Mouse (Mus musculus): ENCODE data around the gene Ctrb1. TPM values are rescaled to one million over a fixed set of nuclear protein-coding genes. Genes with fewer than 3 reads are reported as not detected.
A peak's percentile ranks its signal among the peaks of the same experiment; 100 is the strongest.

The Ctrb1 gene
- polyA plus RNA-seq, 1 experiment from 2014 or later = 1.7 TPM

DNA sequence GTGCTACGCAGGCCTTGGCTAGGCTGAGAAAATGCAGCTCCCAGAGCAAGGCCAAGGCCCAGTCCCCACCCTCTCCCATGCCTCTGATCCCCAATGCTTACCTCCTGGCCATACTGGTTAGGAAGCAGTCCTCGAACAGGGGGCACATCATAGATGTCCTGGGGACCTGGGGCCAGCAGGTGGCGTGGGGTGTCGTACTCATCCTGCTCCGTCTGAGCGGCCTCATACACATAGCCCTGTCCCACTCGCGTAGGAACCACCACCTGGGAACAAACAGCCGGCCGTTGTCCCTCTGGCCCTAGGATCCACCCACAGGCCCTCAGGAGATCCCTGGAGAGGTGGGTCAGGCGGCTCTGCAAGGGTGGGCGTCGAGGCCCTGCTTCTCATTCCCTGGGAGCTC lies 24.7 kb upstream of the Ctrb1 start:
- no peaks in the 10 kb centered on the region for H3K9me3 ChIP-seq (replicated peaks)
- peaks cover 40% of the 10 kb centered on the region for H3K4me1 ChIP-seq
- H3K9ac ChIP-seq = 0 out of 2 replicates have a peak overlapping the region, but pooled peaks have one; percentile 1
- no peak overlapping the region for H3K4me3 ChIP-seq
- peak overlapping the region; percentile 98 for H3K27ac ChIP-seq
- no peak for ATAC-seq
- peaks cover 71% of the 10 kb centered on the region for H3K36me3 ChIP-seq (ENCODE audit: poor library complexity, severe bottlenecking)
- 80% methylated on average over 13 of the region's 13 CpGs for WGBS
- H3K27me3 ChIP-seq = no peaks in the 10 kb centered on the region
- no peak overlapping the region for H3K4me2 ChIP-seq

DNA sequence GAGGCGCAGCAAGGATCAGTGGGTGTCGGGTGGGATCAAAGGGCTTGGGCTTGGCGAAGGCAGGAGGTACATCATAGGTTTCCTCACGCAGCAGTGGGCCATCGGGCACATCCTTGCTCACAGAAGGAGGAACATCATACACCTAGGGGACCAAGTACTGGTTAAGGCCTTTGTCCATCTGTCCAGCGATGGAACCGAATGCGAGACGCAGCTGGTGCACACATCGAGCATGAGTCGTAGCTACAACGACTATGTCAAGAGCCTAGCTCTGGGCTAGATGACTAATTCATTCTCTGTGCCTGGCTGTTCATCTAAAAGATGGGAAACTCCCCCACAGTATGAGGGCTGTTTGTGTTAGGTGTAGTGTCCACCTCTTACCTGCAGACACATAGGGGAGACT lies 23.5 kb upstream of the Ctrb1 start:
- no peak for ATAC-seq
- no peak overlapping the region for H3K27ac ChIP-seq
- peaks cover 40% of the 10 kb centered on the region for H3K4me1 ChIP-seq
- WGBS = 96% methylated on average over 12 of the region's 12 CpGs
- no peaks in the 10 kb centered on the region for H3K9me3 ChIP-seq (replicated peaks)
- peaks cover 71% of the 10 kb centered on the region for H3K36me3 ChIP-seq (ENCODE audit: poor library complexity, severe bottlenecking)
- H3K4me3 ChIP-seq = no peak overlapping the region
- H3K4me2 ChIP-seq = no peak overlapping the region
- H3K9ac ChIP-seq = no peak overlapping the region
- H3K27me3 ChIP-seq = no peaks in the 10 kb centered on the region

DNA sequence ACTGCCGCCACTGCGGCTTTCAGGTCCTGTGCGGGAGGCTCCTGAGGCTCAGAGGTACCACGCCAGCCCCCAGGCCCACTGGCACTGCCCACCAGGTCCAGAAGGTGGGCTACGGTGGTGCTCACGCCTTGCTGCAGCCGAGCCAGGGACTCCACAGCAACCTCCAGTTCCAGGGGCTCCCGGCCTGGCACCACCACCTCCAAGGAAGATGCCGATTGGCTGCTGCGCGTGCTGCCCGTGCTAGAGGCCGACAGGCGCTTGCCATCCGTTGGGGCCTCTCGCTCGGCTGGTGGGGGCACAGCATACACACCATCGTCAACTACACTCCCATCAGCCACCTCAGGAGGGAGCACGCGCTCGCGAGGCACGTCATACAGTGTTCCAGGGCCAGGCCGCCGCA lies 23.0 kb upstream of the Ctrb1 start:
- Histone ChIP-seq H3K36me3 (ENCODE audit: poor library complexity, severe bottlenecking) (peaks cover 72% of the 10 kb centered on the region), H3K27me3 (no peaks in the 10 kb centered on the region), H3K9ac (no peak overlapping the region), H3K4me3 (no peak overlapping the region), H3K27ac (no peak overlapping the region), H3K4me1 (peaks cover 36% of the 10 kb centered on the region), H3K9me3 (replicated peaks) (no peaks in the 10 kb centered on the region), H3K4me2 (no peak overlapping the region)
- no peak for ATAC-seq
- WGBS = 93% methylated on average over 24 of the region's 25 CpGs

DNA sequence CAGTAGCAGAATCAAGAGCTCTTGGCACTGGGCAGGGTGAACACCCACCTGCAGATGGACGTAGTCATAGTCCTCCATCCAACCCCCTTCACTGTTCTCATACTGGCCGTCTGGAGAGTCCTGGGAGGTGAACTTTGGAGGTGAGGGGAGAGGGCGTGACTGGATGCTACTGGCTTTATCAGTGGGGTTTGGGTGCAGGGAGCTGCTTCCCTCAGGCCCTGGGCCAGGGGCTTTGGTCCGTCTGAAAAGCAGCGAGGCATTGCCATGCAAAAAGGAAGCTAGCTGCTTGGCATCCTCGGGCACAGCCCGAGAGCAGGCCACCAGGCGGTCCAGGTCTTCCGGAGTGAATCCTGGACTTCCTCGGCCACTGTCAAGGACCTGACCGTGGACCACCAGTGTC lies 22.5 kb upstream of the Ctrb1 start:
- peaks cover 74% of the 10 kb centered on the region for H3K36me3 ChIP-seq (ENCODE audit: poor library complexity, severe bottlenecking)
- no peak for ATAC-seq
- H3K9me3 ChIP-seq (replicated peaks) = no peaks in the 10 kb centered on the region
- no peaks in the 10 kb centered on the region for H3K27me3 ChIP-seq
- no peak overlapping the region for H3K27ac ChIP-seq
- no peak overlapping the region for H3K4me3 ChIP-seq
- H3K4me2 ChIP-seq = no peak overlapping the region
- H3K4me1 ChIP-seq = peaks cover 31% of the 10 kb centered on the region
- H3K9ac ChIP-seq = no peak overlapping the region
- WGBS = 94% methylated on average over 11 of the region's 11 CpGs

DNA sequence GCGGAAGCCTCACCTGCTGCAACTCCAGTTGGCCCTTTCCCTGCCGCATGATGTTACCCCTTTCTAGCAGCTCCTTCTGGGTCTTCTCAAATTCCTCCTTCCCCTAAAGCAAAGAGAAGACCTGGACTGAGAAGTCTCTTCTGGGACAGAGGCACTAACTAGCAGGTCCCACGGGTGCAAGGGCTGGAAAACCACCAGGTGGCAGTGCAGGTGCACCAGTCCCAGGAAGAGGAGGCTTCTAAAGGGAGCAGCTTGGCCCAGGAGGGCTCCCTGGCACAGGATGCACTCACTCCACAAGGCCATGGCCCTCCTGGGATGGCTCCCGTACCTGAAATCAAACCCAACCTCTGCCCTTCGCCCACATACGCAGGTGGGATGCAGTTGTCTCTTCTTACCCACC lies 21.8 kb upstream of the Ctrb1 start:
- 75% methylated on average over 6 of the region's 6 CpGs for WGBS
- no peak overlapping the region for H3K4me2 ChIP-seq
- H3K36me3 ChIP-seq (ENCODE audit: poor library complexity, severe bottlenecking) = peaks cover 77% of the 10 kb centered on the region
- ATAC-seq = no peak; the same call in 1 of the 2 replicates
- no peaks in the 10 kb centered on the region for H3K9me3 ChIP-seq (replicated peaks)
- H3K9ac ChIP-seq = no peak overlapping the region
- peaks cover 24% of the 10 kb centered on the region for H3K4me1 ChIP-seq
- no peak overlapping the region for H3K4me3 ChIP-seq
- no peaks in the 10 kb centered on the region for H3K27me3 ChIP-seq
- H3K27ac ChIP-seq = no peak overlapping the region

DNA sequence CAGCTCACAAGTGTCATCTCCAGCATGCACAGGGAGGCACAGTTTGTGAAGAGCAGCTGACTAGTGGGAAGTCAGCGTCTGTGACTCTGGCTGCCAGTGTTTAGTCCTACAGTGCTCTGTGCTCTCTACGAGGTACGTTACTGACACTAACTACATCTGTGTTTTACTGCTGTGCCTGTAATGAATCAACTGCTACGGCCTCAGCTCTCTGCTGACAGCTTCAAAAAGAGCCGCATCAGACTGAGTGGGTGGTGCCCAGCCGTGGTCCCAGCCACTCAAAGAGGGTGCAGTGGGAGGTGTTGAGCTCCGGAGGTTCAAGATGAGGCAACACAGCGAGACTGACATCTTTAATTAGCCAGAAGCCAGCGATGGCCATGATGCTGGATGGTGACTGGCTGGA lies 21.3 kb upstream of the Ctrb1 start:
- Histone ChIP-seq H3K27me3 (no peaks in the 10 kb centered on the region), H3K36me3 (ENCODE audit: poor library complexity, severe bottlenecking) (peaks cover 77% of the 10 kb centered on the region), H3K9ac (no peak overlapping the region), H3K27ac (no peak overlapping the region), H3K4me2 (no peak overlapping the region), H3K9me3 (replicated peaks) (no peaks in the 10 kb centered on the region), H3K4me3 (no peak overlapping the region), H3K4me1 (peaks cover 20% of the 10 kb centered on the region)
- 83% methylated on average over 9 of the region's 9 CpGs for WGBS
- ATAC-seq = no peak

DNA sequence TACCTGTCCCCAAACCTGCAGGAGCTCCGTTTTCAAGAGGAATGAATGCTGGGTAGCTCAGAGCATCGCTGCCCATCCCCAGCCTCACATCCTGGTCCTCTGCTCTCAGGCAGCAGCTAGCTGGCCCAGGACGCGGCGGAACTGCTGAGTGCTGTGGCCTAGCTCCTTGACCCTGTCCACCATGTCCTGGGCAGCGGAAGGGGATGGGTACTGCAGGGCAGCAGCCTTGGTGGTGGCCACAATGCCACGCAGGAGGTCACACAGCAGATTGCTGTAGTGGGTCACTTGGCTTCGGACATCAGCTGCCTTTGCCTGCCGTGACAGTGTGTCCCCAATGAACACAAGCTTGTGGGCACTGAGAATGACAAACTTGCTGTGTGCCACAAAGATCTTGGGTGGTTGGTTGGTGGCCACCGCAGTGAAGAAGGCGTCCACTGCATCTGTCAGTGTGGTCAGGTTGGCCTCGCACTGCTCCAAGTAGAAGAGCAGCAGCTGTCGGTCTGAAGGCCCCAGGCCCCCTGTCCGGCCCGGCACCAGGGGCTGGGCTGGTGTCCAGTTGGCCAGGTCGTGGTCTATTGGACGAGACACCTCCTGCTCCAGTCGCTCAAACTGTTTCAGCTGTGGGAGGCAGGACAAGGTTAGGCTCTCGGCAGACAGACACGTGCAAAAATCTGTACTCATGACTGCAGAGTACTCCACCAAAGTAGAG lies 20.1 kb upstream of the Ctrb1 start:
- no peaks in the 10 kb centered on the region for H3K9me3 ChIP-seq (replicated peaks)
- no peaks in the 10 kb centered on the region for H3K27me3 ChIP-seq
- peaks cover 77% of the 10 kb centered on the region for H3K36me3 ChIP-seq (ENCODE audit: poor library complexity, severe bottlenecking)
- ATAC-seq = no peak
- H3K4me2 ChIP-seq = no peak overlapping the region
- H3K4me1 ChIP-seq = peaks cover 8% of the 10 kb centered on the region
- H3K27ac ChIP-seq = no peak overlapping the region
- H3K9ac ChIP-seq = no peak overlapping the region
- H3K4me3 ChIP-seq = no peak overlapping the region
- WGBS = 94% methylated on average over 20 of the region's 20 CpGs

DNA sequence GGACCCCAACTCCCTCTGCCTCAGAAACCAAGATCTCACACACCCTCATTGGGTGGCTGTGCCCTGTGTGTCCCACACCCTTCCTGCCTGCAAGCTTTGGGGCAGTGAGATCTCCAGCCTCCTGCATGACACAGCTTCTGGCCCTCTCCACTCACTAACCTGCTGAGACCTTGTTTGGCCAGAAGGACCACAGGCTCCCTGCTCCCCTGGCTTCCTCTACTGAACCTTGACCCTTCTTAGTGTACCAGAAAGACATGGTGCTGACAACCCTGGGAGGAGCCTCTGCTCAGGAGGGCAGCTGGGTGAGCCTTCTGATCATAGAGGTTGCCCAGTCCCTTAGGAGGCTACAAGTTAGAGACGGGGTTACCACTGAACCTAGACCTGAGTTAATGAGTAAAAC lies 18.4 kb upstream of the Ctrb1 start:
- 89% methylated on average over 1 of the region's 1 CpGs for WGBS
- H3K9me3 ChIP-seq (replicated peaks) = no peaks in the 10 kb centered on the region
- H3K27ac ChIP-seq = no peak overlapping the region

DNA sequence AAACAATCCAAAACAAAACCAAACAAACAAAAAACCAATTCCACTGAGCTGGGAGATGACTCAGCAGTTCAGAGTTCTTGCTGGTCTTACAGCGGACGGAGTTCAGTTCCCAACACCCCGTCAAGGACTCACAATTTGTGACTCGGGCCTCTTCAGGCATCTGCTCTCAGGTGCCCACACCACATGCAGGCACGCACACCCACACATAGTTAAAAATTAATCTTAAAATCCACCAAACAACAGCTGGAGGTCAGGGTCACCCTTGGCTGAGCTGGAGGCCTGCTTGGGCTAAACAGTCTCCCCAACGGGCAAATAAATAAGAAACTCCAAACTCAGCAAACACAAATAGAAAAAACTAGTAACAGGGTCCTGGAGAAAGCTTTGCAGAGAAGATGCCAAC lies 17.5 kb upstream of the Ctrb1 start:
- WGBS = 88% methylated on average over 6 of the region's 6 CpGs
- Histone ChIP-seq H3K9me3 (replicated peaks) (no peaks in the 10 kb centered on the region), H3K4me3 (no peak overlapping the region), H3K36me3 (ENCODE audit: poor library complexity, severe bottlenecking) (peaks cover 52% of the 10 kb centered on the region), H3K9ac (no peak overlapping the region), H3K27ac (no peak overlapping the region), H3K27me3 (no peaks in the 10 kb centered on the region), H3K4me1 (no peaks in the 10 kb centered on the region), H3K4me2 (no peak overlapping the region)
- no peak for ATAC-seq

More for the DNA sequence above, 18.4 kb upstream of the Ctrb1 start:
- Histone ChIP-seq H3K36me3 (ENCODE audit: poor library complexity, severe bottlenecking) (peaks cover 62% of the 10 kb centered on the region), H3K4me2 (no peak overlapping the region), H3K27me3 (no peaks in the 10 kb centered on the region), H3K9ac (no peak overlapping the region), H3K4me1 (no peaks in the 10 kb centered on the region), H3K4me3 (no peak overlapping the region)
- ATAC-seq = no peak

DNA sequence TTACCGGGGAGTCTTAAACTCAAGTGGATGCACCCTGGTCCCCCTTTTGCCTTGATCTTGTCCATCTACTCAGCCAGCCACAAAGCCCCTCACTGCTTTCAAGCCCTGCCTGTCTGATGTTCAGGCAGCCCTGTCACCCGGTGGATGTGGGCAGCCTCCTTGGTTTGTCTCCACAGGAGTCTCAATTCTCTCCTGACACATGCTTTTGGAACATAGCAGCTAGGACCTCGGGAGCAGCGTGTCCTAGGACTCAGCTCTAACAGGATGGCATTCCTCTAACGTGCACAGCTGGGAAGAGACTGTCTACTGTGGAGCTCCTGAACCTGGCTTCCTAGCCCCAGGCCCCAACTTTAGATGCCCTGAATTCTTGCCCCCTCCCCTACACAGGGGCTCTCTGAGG lies 14.9 kb upstream of the Ctrb1 start:
- WGBS = 66% methylated on average over 5 of the region's 5 CpGs
- Histone ChIP-seq H3K36me3 (ENCODE audit: poor library complexity, severe bottlenecking) (peaks cover 27% of the 10 kb centered on the region), H3K9ac (no peak overlapping the region), H3K27me3 (no peaks in the 10 kb centered on the region), H3K4me2 (no peak overlapping the region), H3K27ac (no peak overlapping the region), H3K9me3 (replicated peaks) (no peaks in the 10 kb centered on the region), H3K4me1 (no peaks in the 10 kb centered on the region), H3K4me3 (no peak overlapping the region)
- no peak for ATAC-seq

DNA sequence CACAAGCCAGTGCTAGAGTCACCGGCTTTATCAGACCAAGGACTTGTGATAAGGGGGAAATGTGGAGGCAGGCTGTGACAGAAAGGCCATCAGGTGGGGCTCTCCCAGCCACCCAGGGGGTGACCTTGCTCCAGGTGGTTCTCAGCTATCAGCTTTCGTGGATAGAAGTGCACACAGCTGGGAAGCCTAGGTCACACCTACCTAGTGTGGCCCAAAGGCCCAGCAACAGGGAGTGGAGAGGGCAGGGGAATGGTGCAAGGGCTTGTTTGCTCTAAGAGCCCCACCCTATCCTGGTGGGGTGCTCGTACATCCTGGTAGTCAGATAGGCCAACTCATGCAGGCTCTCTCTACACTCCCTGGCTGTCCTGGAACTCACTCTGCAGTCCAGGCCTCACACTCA lies 14.4 kb upstream of the Ctrb1 start:
- ATAC-seq = no peak
- no peak overlapping the region for H3K27ac ChIP-seq
- WGBS = 89% methylated on average over 3 of the region's 3 CpGs

DNA sequence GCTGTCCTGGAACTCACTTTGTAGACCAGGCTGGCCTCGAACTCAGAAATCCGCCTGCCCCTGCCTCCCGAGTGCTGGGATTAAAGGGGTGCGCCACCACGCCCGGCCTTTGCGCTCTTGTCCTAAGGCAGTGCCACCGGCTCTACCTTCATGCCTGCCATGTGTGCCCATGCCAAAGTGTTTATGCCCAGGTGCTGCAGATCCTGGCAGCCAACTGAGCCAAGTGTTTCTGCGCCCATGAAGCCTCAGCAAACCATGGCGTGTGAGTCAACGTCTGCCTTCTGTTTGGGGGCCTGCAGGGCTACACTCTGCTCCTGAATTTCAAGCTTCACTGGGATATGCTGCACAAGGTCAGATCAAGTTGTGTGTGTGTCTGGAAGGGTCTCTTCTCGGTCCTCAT lies 13.8 kb upstream of the Ctrb1 start:
- Histone ChIP-seq H3K9me3 (replicated peaks) (no peaks in the 10 kb centered on the region), H3K4me3 (no peak overlapping the region), H3K36me3 (ENCODE audit: poor library complexity, severe bottlenecking) (peaks cover 15% of the 10 kb centered on the region), H3K4me1 (no peaks in the 10 kb centered on the region), H3K27ac (no peak overlapping the region), H3K4me2 (no peak overlapping the region), H3K9ac (no peak overlapping the region), H3K27me3 (no peaks in the 10 kb centered on the region)
- 91% methylated on average over 12 of the region's 12 CpGs for WGBS
- ATAC-seq = no peak

More for the DNA sequence above, 14.4 kb upstream of the Ctrb1 start:
- Histone ChIP-seq H3K4me1 (no peaks in the 10 kb centered on the region), H3K36me3 (ENCODE audit: poor library complexity, severe bottlenecking) (peaks cover 22% of the 10 kb centered on the region), H3K4me3 (no peak overlapping the region), H3K9me3 (replicated peaks) (no peaks in the 10 kb centered on the region), H3K4me2 (no peak overlapping the region), H3K27me3 (no peaks in the 10 kb centered on the region), H3K9ac (no peak overlapping the region)

DNA sequence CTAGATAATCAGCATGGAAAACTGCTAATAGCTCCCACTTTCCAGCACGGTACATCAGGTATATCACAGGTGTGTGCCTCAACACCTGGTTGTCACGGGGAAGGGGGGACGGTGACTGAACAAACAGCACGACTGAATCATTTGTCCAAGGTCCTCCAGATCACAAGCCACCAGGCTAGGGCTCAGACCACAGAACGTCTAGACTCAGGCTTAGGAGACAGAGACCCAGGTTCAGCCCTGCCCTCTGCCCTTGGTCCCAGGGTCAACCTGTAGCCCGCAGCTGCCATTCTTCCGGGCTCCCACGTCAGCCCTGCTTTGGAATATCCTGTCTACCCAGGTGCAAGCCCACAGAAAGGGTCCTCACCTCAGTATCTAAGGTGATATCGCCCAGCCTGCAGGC lies 10.6 kb upstream of the Ctrb1 start:
- ATAC-seq = no peak

More for the DNA sequence above, 10.6 kb upstream of the Ctrb1 start:
- H3K36me3 ChIP-seq (ENCODE audit: poor library complexity, severe bottlenecking) = no peaks in the 10 kb centered on the region
- H3K27me3 ChIP-seq = no peaks in the 10 kb centered on the region
- no peak overlapping the region for H3K4me2 ChIP-seq
- H3K4me1 ChIP-seq = no peaks in the 10 kb centered on the region
- no peaks in the 10 kb centered on the region for H3K9me3 ChIP-seq (replicated peaks)
- WGBS = 87% methylated on average over 9 of the region's 9 CpGs
- no peak overlapping the region for H3K27ac ChIP-seq
- H3K9ac ChIP-seq = no peak overlapping the region
- no peak overlapping the region for H3K4me3 ChIP-seq

Data from forebrain, embryonic 13.5 days (tissue).